Mouse (Mus musculus) ES-Bruce4 (cell line): Measurements from ENCODE around the gene Iqck. TPM values are rescaled to one million over a fixed set of nuclear protein-coding genes. Genes with fewer than 3 reads are reported as not detected.

Source experiments
- H3K27ac ChIP-seq: 2 replicates; pipeline ENCODE4 v1.5.1; 2012; ENCODE audit warnings: low read length, inconsistent platforms; ENCODE audit not compliant: insufficient read depth
- H3K27me3 ChIP-seq: 2 replicates; pipeline ENCODE4 v1.6.1; 2012; ENCODE audit warnings: mild to moderate bottlenecking, low read length, inconsistent platforms; ENCODE audit not compliant: control insufficient read depth, poor library complexity, insufficient read depth, severe bottlenecking
- H3K36me3 ChIP-seq: 2 replicates; pipeline ENCODE4 v1.6.1; 2012; ENCODE audit warnings: inconsistent platforms, mild to moderate bottlenecking, low read length, moderate library complexity; ENCODE audit not compliant: control insufficient read depth, poor library complexity, insufficient read depth, severe bottlenecking
- H3K4me1 ChIP-seq: one replicate; pipeline ENCODE4 v1.8.1; 2011; ENCODE audit warnings: low read length; ENCODE audit not compliant: control insufficient read depth, insufficient read depth
- H3K4me3 ChIP-seq: 2 replicates; pipeline ENCODE4 v1.5.1; 2011; ENCODE audit warnings: low read depth, mild to moderate bottlenecking, low read length
- H3K9ac ChIP-seq: 2 replicates; pipeline ENCODE4 v1.6.1; 2012; ENCODE audit warnings: low read depth, mild to moderate bottlenecking, inconsistent platforms; ENCODE audit not compliant: poor library complexity, severe bottlenecking
- H3K9me3 ChIP-seq: replicated peaks from 2 replicates; pipeline ENCODE4 v1.6.1; 2012; ENCODE audit warnings: mild to moderate bottlenecking, low read length, inconsistent platforms; ENCODE audit not compliant: control insufficient read depth, poor library complexity, insufficient read depth, severe bottlenecking
- CTCF ChIP-seq: IDR thresholded peaks from one replicate; pipeline ENCODE4 v1.8.1; 2011; ENCODE audit warnings: low read depth, low read length
- EP300 ChIP-seq: IDR thresholded peaks from 2 replicates; pipeline ENCODE4 v1.6.1; 2011; ENCODE audit warnings: low read depth, low read length; ENCODE audit not compliant: insufficient read depth
- POLR2A ChIP-seq: IDR thresholded peaks from one replicate; pipeline ENCODE4 v1.8.1; 2011; ENCODE audit warnings: low read length; ENCODE audit not compliant: insufficient read depth
- polyA plus RNA-seq: library from polyadenylated mRNA; stranded (reverse); fragments of >200 nt; gene quantifications from 2 replicates; pipeline ENCODE4 v1.2.4, GENCODE M21; 2011; ENCODE audit warnings: low read depth; ENCODE audit not compliant: missing spikeins, insufficient read depth, insufficient read length

Gene Iqck
- polyA plus RNA-seq, 1 experiment: 0.73 TPM

GRCm38 (mm10) chr7:118926516-118927260 lies 71.1 kb downstream of the Iqck start:
- no peaks in the 10 kb centered on the region for H3K36me3 ChIP-seq
- H3K27ac ChIP-seq: no peak overlapping the region

GRCm38 (mm10) chr7:118927279-118927678 lies 71.7 kb downstream of the Iqck start:
- no peak overlapping the region for H3K4me3 ChIP-seq
- TF ChIP-seq CTCF (no peak), POLR2A (no peak), EP300 (no peak)
- H3K4me1 ChIP-seq: no peaks in the 10 kb centered on the region
- H3K9ac ChIP-seq: no peak overlapping the region
- no peaks in the 10 kb centered on the region for H3K27me3 ChIP-seq
- H3K36me3 ChIP-seq: no peaks in the 10 kb centered on the region
- H3K27ac ChIP-seq: no peak overlapping the region
- no peaks in the 10 kb centered on the region for H3K9me3 ChIP-seq

More at GRCm38 (mm10) chr7:118926516-118927260, 71.1 kb downstream of the Iqck start:
- no peaks in the 10 kb centered on the region for H3K9me3 ChIP-seq
- no peak overlapping the region for H3K9ac ChIP-seq
- H3K4me3 ChIP-seq: no peak overlapping the region
- TF ChIP-seq POLR2A (no peak), CTCF (no peak), EP300 (no peak)
- no peaks in the 10 kb centered on the region for H3K4me1 ChIP-seq
- H3K27me3 ChIP-seq: no peaks in the 10 kb centered on the region

GRCm38 (mm10) chr7:118928316-118928715 lies 72.8 kb downstream of the Iqck start:
- Histone ChIP-seq H3K27ac (no peak overlapping the region), H3K9ac (no peak overlapping the region), H3K36me3 (no peaks in the 10 kb centered on the region), H3K4me3 (no peak overlapping the region), H3K4me1 (no peaks in the 10 kb centered on the region), H3K27me3 (no peaks in the 10 kb centered on the region), H3K9me3 (no peaks in the 10 kb centered on the region)
- no peak for TF ChIP-seq EP300
- TF ChIP-seq CTCF: no peak
- TF ChIP-seq POLR2A: no peak

- TF ChIP-seq CTCF (no peak), EP300 (no peak), POLR2A (no peak)
- H3K4me1 ChIP-seq: no peaks in the 10 kb centered on the region
- H3K27me3 ChIP-seq: no peaks in the 10 kb centered on the region
- H3K27ac ChIP-seq: no peak overlapping the region
- no peak overlapping the region for H3K4me3 ChIP-seq
- H3K9me3 ChIP-seq: no peaks in the 10 kb centered on the region
- no peaks in the 10 kb centered on the region for H3K36me3 ChIP-seq
- H3K9ac ChIP-seq: no peak overlapping the region
These were observed 73.4 kb downstream of the Iqck start for GRCm38 (mm10) chr7:118928916-118929315.

GRCm38 (mm10) chr7:118929601-118930311 lies 74.2 kb downstream of the Iqck start:
- no peaks in the 10 kb centered on the region for H3K27me3 ChIP-seq
- H3K9ac ChIP-seq: no peak overlapping the region
- no peaks in the 10 kb centered on the region for H3K4me1 ChIP-seq
- no peak overlapping the region for H3K27ac ChIP-seq
- H3K9me3 ChIP-seq: no peaks in the 10 kb centered on the region
- TF ChIP-seq EP300 (no peak), POLR2A (no peak), CTCF (no peak)
- H3K36me3 ChIP-seq: no peaks in the 10 kb centered on the region
- no peak overlapping the region for H3K4me3 ChIP-seq
